Mouse (Mus musculus): ENCODE results near the gene Capn1.
A peak's percentile ranks its signal among the peaks of the same experiment; 100 is the strongest.
"Not testable (repeated sequence)": the region's sequence is repeated elsewhere in the genome, so short reads cannot be mapped to it uniquely, and the experiment has no call there.

Gene Capn1

GRCm38 (mm10) chr19:6015511-6016315 is at the start of gene Capn1:
TSS of gene Capn1 (minus strand) at chr19:6015897.
- peak; percentile 69 for DNase-seq (ENCODE audit: low spot score)

GRCm38 (mm10) chr19:6063081-6063480 is 47.4 kb upstream of the Capn1 start:
- no peak for DNase-seq (ENCODE audit: low spot score)

GRCm38 (mm10) chr19:6062418-6062817 is 46.7 kb upstream of the Capn1 start:
- DNase-seq (ENCODE audit: low spot score) = no peak

GRCm38 (mm10) chr19:6061641-6062302 is 46.1 kb upstream of the Capn1 start:
- DNase-seq (ENCODE audit: low spot score) = no peak

GRCm38 (mm10) chr19:6061021-6061533 is 45.4 kb upstream of the Capn1 start, which contains the start of gene Znhit2:
TSS of gene Znhit2 (plus strand) at chr19:6061192.
- peak; percentile 94 for DNase-seq (ENCODE audit: low spot score)

- no peak for DNase-seq (ENCODE audit: low spot score)
Observed at GRCm38 (mm10) chr19:6058966-6059365, 43.3 kb upstream of the Capn1 start.

GRCm38 (mm10) chr19:6058513-6058912 is 42.8 kb upstream of the Capn1 start:
- DNase-seq (ENCODE audit: low spot score) = no peak

- DNase-seq (ENCODE audit: low spot score) = peak; percentile 99
Observed at GRCm38 (mm10) chr19:6057313-6058096, 41.8 kb upstream of the Capn1 start, which contains the start of the genes Mrpl49 and Fau. TSS of gene Mrpl49 (minus strand) at chr19:6057785. TSS of gene Fau (plus strand) at chr19:6057844.

GRCm38 (mm10) chr19:6056696-6057095 is 41.0 kb upstream of the Capn1 start:
- DNase-seq (ENCODE audit: low spot score) = no peak

- no peak for DNase-seq (ENCODE audit: low spot score)
Observed at GRCm38 (mm10) chr19:6054296-6054695, 38.6 kb upstream of the Capn1 start.

- DNase-seq (ENCODE audit: low spot score) = no peak
Observed at GRCm38 (mm10) chr19:6052516-6052915, 36.8 kb upstream of the Capn1 start.

- no peak for DNase-seq (ENCODE audit: low spot score)
Observed at GRCm38 (mm10) chr19:6048681-6049410, 33.1 kb upstream of the Capn1 start.

GRCm38 (mm10) chr19:6047899-6048166 is 32.1 kb upstream of the Capn1 start:
- no peak for DNase-seq (ENCODE audit: low spot score)

- DNase-seq (ENCODE audit: low spot score) = no peak
Observed at GRCm38 (mm10) chr19:6047154-6047898, 31.6 kb upstream of the Capn1 start.

- DNase-seq (ENCODE audit: low spot score) = peak; percentile 91
Observed at GRCm38 (mm10) chr19:6046294-6047153, 30.8 kb upstream of the Capn1 start, which contains the start of gene Syvn1. TSS of gene Syvn1 (plus strand) at chr19:6046576.

GRCm38 (mm10) chr19:6045366-6046293 is 29.9 kb upstream of the Capn1 start:
- no peak for DNase-seq (ENCODE audit: low spot score)

GRCm38 (mm10) chr19:6044102-6044501 is 28.4 kb upstream of the Capn1 start:
- DNase-seq (ENCODE audit: low spot score) = not testable (repeated sequence)

GRCm38 (mm10) chr19:6042293-6042692 is 26.6 kb upstream of the Capn1 start:
- DNase-seq (ENCODE audit: low spot score) = no peak

- DNase-seq (ENCODE audit: low spot score) = no peak
Observed at GRCm38 (mm10) chr19:6040002-6040401, 24.3 kb upstream of the Capn1 start.
